Mouse (Mus musculus) spleen, adult 2 months (tissue): ENCODE results near the gene Erg. TPM values are rescaled to one million over a fixed set of nuclear protein-coding genes. Genes with fewer than 3 reads are reported as not detected.

Experiments
- DNase-seq, 2 experiments: peaks; one replicate each; pipeline versions ENCODE4 v3.0.0 to v3.0.0-alpha.2; 2012 to 2021; ENCODE audit warnings: low spot score in 2 of 2, low read depth in 1 of 2
- H3K27ac ChIP-seq: fragments of 200-500 bp; 2 replicates; pipeline ENCODE4 v1.5.1; 2012; ENCODE audit warnings: low read length, inconsistent platforms; ENCODE audit not compliant: insufficient read depth
- H3K27me3 ChIP-seq: fragments of 200-500 bp; 2 replicates; pipeline ENCODE4 v1.6.1; 2012; ENCODE audit warnings: mild to moderate bottlenecking, moderate library complexity, low read length, inconsistent platforms; ENCODE audit not compliant: control insufficient read depth, insufficient read depth
- H3K36me3 ChIP-seq: fragments of 200-500 bp; 2 replicates; pipeline ENCODE4 v1.6.1; 2012; ENCODE audit warnings: mild to moderate bottlenecking, low read length, inconsistent platforms; ENCODE audit not compliant: control insufficient read depth, insufficient read depth
- H3K4me1 ChIP-seq: fragments of 200-500 bp; 2 replicates; pipeline ENCODE4 v1.6.1; 2011; ENCODE audit warnings: inconsistent platforms; ENCODE audit not compliant: control insufficient read depth, insufficient read depth, insufficient read length
- H3K4me3 ChIP-seq: fragments of 200-500 bp; 2 replicates; pipeline ENCODE4 v1.5.1; 2011; ENCODE audit warnings: mild to moderate bottlenecking, inconsistent platforms; ENCODE audit not compliant: insufficient read depth, insufficient read length; ENCODE audit errors: extremely low read depth
- CTCF ChIP-seq: fragments of 200-500 bp; IDR thresholded peaks from 2 replicates; pipeline ENCODE4 v1.5.1; 2011; ENCODE audit warnings: mild to moderate bottlenecking, inconsistent platforms; ENCODE audit not compliant: insufficient read depth, insufficient read length, insufficient replicate concordance; ENCODE audit errors: extremely low read depth
- POLR2A ChIP-seq: fragments of 200-500 bp; IDR thresholded peaks from 2 replicates; pipeline ENCODE4 v1.6.1; 2011; ENCODE audit warnings: low read depth, low read length, inconsistent platforms
- WGBS: fragments of 180-500 bp; shearing (Covaris S2); methylation state at CpG from one replicate; pipeline ENCODE4 v1.1.7; 2018; 5-methylcytosine and 5-hydroxymethylcytosine counted together
- polyA plus RNA-seq: library from polyadenylated mRNA; depleted of rRNA; stranded (reverse); fragments of >200 nt; gene quantifications from 2 replicates; pipeline ENCODE4 v1.2.3, GENCODE M21; 2012

Gene Erg
- polyA plus RNA-seq, 1 experiment, result 7.1 TPM

DNA sequence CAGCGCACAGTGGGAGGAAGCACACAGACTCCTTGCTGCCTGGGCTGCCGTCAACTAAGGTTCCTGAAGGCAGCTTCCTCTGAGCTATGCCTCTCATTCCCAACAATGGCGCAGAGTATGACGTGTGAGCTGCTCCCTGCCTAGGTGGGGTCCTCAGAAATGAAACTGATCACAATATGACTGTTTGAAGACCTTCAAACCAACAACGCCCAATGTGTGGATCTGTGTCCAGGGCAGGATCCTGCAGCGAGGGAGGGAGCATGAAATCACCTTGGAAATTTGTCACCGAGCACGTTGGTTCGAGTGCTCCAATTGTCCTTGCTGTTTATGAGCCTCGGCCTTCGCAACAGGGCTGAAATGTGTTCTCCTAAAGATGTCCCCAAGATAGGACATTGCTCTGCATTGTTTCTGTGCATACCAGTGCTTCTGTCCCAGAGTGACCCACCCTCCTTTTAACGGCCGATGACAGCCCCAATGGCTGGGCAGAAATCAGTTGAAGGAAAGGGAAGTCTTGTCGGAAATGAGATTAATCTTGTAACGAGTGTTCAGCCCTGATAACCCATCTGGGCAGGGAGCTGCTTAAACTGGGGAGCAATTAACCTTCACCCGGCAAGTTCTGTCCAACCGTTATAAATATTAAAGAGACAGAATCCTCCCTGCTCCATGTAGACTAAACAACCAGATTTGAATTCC lies 147.4 kb downstream of the Erg start:
- TF ChIP-seq CTCF, result no peak
- WGBS, result 19% methylated on average over 17 of the region's 17 CpGs
- Histone ChIP-seq H3K4me3 (no peak overlapping the region), H3K36me3 (no peaks in the 10 kb centered on the region), H3K4me1 (peaks cover 5% of the 10 kb centered on the region; the same call in 1 of the 2 replicates), H3K27me3 (no peaks in the 10 kb centered on the region), H3K27ac (no peak overlapping the region)
- DNase-seq, result no peak

DNA sequence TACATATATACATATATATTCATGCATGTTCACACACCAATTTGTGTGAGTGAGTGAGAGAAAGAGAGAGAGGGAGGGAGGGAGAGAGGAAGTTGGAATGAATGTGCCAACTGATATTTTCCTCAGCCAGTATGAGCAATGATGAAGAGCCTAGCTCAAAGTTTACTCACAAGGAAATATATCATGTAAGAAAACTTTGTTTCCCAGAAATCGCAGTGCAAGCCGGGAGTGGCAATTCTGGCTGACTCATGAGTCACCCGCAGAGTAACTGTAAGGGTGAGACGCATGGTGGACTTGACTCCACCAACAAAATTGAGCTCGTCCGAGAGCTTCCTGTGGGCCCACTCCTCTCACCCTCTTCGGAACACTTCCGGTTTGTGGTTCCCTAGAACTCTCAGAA lies 149.8 kb downstream of the Erg start:
- no peak for TF ChIP-seq POLR2A
- TF ChIP-seq CTCF, result no peak
- peaks cover 12% of the 10 kb centered on the region; the same call in 1 of the 2 replicates for H3K4me1 ChIP-seq

DNA sequence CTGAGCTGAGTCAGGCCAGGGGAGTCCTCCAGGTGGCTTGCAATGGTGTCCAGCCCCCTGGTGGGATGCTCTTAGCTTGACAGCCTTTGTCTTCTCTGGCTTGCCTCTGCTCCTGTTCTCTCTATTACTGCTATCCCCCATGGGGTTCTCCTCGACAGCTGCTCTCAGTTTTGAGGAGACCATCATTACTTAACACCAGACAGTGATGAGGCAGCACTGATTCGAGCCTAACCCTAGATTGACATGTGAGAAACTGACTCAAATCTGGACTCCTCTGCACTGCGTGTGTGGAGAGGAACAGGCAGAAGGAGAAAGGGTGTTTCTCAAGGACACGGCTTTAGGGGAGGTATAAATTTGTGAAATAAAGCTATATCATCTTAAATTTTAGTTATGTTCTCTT lies 150.3 kb downstream of the Erg start:
- no peak for DNase-seq
- TF ChIP-seq POLR2A (no peak), CTCF (no peak)
- H3K36me3 ChIP-seq, result no peaks in the 10 kb centered on the region
- no peak overlapping the region for H3K4me3 ChIP-seq
- WGBS, result 41% methylated on average over 4 of the region's 4 CpGs
- no peaks in the 10 kb centered on the region for H3K27me3 ChIP-seq
- H3K27ac ChIP-seq, result no peak overlapping the region
- peaks cover 12% of the 10 kb centered on the region; the same call in 1 of the 2 replicates for H3K4me1 ChIP-seq

More for the DNA sequence above, 149.8 kb downstream of the Erg start:
- no peak for DNase-seq
- Histone ChIP-seq H3K36me3 (no peaks in the 10 kb centered on the region), H3K27me3 (no peaks in the 10 kb centered on the region), H3K4me3 (no peak overlapping the region), H3K27ac (no peak overlapping the region)
- WGBS, result 27% methylated on average over 8 of the region's 8 CpGs

DNA sequence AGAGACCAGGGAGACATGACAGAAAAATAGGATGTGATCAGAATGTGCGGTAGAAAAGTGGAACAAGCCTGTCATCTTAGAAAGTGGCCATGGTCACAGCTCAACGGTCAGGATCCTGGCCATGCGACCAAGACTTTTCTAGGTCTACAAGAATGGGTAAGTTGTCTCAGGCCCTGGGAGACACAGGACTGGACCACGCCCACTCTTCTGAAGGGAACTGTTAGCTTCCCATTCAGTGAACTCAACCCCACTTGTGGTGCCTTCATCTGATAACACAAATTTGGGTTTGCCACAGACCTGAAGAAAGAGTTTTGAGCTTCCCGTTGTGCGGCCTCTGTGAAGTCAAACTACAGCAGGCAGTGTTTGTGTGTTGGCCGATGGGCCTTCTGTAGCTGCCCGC lies 152.0 kb downstream of the Erg start:
- H3K4me3 ChIP-seq, result no peak overlapping the region
- DNase-seq, result no peak
- no peaks in the 10 kb centered on the region for H3K27me3 ChIP-seq
- TF ChIP-seq POLR2A (no peak), CTCF (no peak)
- no peaks in the 10 kb centered on the region for H3K36me3 ChIP-seq
- H3K4me1 ChIP-seq, result peaks cover 19% of the 10 kb centered on the region
- no peak overlapping the region for H3K27ac ChIP-seq
- 21% methylated on average over 8 of the region's 8 CpGs for WGBS

GRCm38 (mm10) chr16:95432540-95432971 lies 153.8 kb downstream of the Erg start:
- no peak for DNase-seq
- Histone ChIP-seq H3K27ac (no peak overlapping the region), H3K36me3 (no peaks in the 10 kb centered on the region), H3K27me3 (no peaks in the 10 kb centered on the region), H3K4me1 (peaks cover 24% of the 10 kb centered on the region), H3K4me3 (no peak overlapping the region)
- 15% methylated on average over 2 of the region's 2 CpGs for WGBS
- TF ChIP-seq CTCF, result no peak
- no peak for TF ChIP-seq POLR2A

DNA sequence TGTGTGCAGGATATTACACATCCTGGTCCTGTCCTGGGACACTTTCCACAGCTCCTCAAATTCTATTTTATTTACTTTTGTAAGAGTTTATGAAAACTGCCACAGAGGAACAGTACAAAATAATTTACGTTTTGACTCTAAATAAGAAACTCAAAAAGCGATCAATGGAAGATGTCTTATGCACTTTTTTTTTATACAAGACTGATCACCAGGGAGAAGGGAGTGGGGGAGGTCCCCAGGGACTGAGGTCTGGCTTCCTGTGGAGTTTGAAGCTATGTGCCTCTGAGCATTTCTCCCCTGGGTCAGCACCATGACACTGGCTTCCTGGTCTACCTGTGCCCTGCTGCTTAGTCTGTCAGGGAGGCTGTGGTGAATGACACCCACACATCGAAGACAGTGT lies 156.5 kb downstream of the Erg start:
- no peaks in the 10 kb centered on the region for H3K36me3 ChIP-seq
- H3K4me3 ChIP-seq, result no peak overlapping the region
- DNase-seq, result peak in 1 of 2 experiments; percentile 24
- no peak overlapping the region for H3K27ac ChIP-seq
- H3K27me3 ChIP-seq, result no peaks in the 10 kb centered on the region
- peaks cover 33% of the 10 kb centered on the region for H3K4me1 ChIP-seq
- TF ChIP-seq POLR2A (no peak), CTCF (no peak)
- 36% methylated on average over 3 of the region's 3 CpGs for WGBS

GRCm38 (mm10) chr16:95428239-95428638 lies 158.2 kb downstream of the Erg start:
- H3K27me3 ChIP-seq, result no peaks in the 10 kb centered on the region
- H3K4me1 ChIP-seq, result peaks cover 26% of the 10 kb centered on the region
- no peak for TF ChIP-seq POLR2A
- TF ChIP-seq CTCF, result no peak
- DNase-seq, result no peak
- no peak overlapping the region for H3K4me3 ChIP-seq
- H3K27ac ChIP-seq, result no peak overlapping the region
- WGBS, result 38% methylated on average over 5 of the region's 5 CpGs
- H3K36me3 ChIP-seq, result no peaks in the 10 kb centered on the region
